In the genomic region with DNA sequence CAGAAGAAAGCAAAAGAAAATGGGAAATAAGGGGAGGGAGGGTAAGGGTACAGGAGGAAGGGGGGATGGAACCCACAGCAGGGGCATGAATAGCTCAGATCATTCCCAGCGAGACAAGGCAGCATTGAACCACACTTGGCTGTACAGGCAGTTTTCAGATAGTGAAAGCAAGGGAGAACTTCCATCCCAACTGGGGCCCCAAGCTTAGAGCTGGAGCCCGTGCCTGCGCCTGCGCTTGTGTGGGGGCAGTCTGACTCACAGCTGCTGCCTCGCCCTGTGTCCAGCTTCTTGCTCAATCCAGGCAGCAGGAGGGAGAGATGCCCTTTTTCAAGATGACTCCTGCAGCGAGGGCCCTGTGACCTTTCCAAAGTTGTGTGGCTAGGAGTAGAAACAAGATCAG, we compare ENCODE assay signal across 8 mouse cellular contexts.
A peak's percentile ranks its signal among the peaks of the same experiment; 100 is the strongest.
DNase-seq lines count a peak whose midpoint lies in the region; ATAC-seq lines count a peak whose summit lies in the region.

No protein-coding gene starts in this region.

- H3K4me1 ChIP-seq in hindbrain, embryonic 16.5 days (ENCODE audit: control insufficient read depth, insufficient read depth, low read depth, low read length) = no peaks in the 10 kb centered on the region
- H3K4me1 ChIP-seq in hindbrain, embryonic 14.5 days (replicated peaks; ENCODE audit: control insufficient read depth, insufficient read depth, low read length) = no peaks in the 10 kb centered on the region; the same call in 1 of the 2 replicates
- no peaks in the 10 kb centered on the region for H3K4me1 ChIP-seq in intestine, embryonic 15.5 days (replicated peaks)

- ATAC-seq in hindbrain, embryonic 16.5 days = peak; percentile 61
- ATAC-seq in hindbrain, embryonic 14.5 days (ENCODE audit: low FRiP score) = no peak
- ATAC-seq in intestine, embryonic 15.5 days = peak; percentile 82

- no peaks in the 10 kb centered on the region for H3K36me3 ChIP-seq in hindbrain, embryonic 16.5 days (ENCODE audit: control insufficient read depth, insufficient read depth, low read length)
- H3K36me3 ChIP-seq in hindbrain, embryonic 14.5 days (replicated peaks; ENCODE audit: control insufficient read depth, insufficient read depth) = no peaks in the 10 kb centered on the region
- no peaks in the 10 kb centered on the region for H3K36me3 ChIP-seq in intestine, embryonic 15.5 days

- H3K27me3 ChIP-seq in hindbrain, embryonic 16.5 days (replicated peaks; ENCODE audit: control insufficient read depth, insufficient read depth, low read length) = no peaks in the 10 kb centered on the region
- no peaks in the 10 kb centered on the region for H3K27me3 ChIP-seq in hindbrain, embryonic 14.5 days (ENCODE audit: control insufficient read depth, insufficient read depth, low read length)
- no peaks in the 10 kb centered on the region for H3K27me3 ChIP-seq in intestine, embryonic 15.5 days (replicated peaks)

- no peak overlapping the region for H3K9ac ChIP-seq in hindbrain, embryonic 16.5 days (ENCODE audit: low read depth, low read length)
- no peak overlapping the region for H3K9ac ChIP-seq in hindbrain, embryonic 14.5 days
- no peak overlapping the region for H3K9ac ChIP-seq in intestine, embryonic 15.5 days

- 34% methylated on average over 6 of the region's 6 CpGs for WGBS in hindbrain, embryonic 16.5 days
- 28% methylated on average over 6 of the region's 6 CpGs for WGBS in hindbrain, embryonic 14.5 days
- whole genome bisulfite sequencing in intestine, embryonic 15.5 days = 32% methylated on average over 6 of the region's 6 CpGs

- no peak overlapping the region for H3K4me3 ChIP-seq in hindbrain, embryonic 16.5 days (ENCODE audit: low read length)
- H3K4me3 ChIP-seq in hindbrain, embryonic 14.5 days (replicated peaks; ENCODE audit: low read length) = no peak overlapping the region
- no peak overlapping the region for H3K4me3 ChIP-seq in intestine, embryonic 15.5 days (replicated peaks)

- DNase-seq in hindbrain, embryonic 14.5 days (ENCODE audit: low spot score) = no peak
- peak; percentile 80 for DNase-seq in adrenal gland, postnatal 10 days
- peak; percentile 37 to 42 for DNase-seq in frontal cortex, postnatal 36 days (ENCODE audit: low spot score in 2 of 2)
- peak; percentile 40 for DNase-seq in lung, postnatal 36 days
- peak; percentile 38 for DNase-seq in urinary bladder, adult 2 months (ENCODE audit: low spot score)
- no peak for DNase-seq in c-Kit-positive CD71-positive TER-119-positive erythroid progenitor cells, embryonic 14.5 days (ENCODE audit: low spot score)

- no peak overlapping the region for H3K4me2 ChIP-seq in hindbrain, embryonic 16.5 days (ENCODE audit: low read length)
- H3K4me2 ChIP-seq in hindbrain, embryonic 14.5 days (replicated peaks) = no peak overlapping the region
- no peak overlapping the region for H3K4me2 ChIP-seq in intestine, embryonic 15.5 days (replicated peaks)

- H3K27ac ChIP-seq in hindbrain, embryonic 16.5 days (ENCODE audit: low read depth, low read length) = no peak overlapping the region
- H3K27ac ChIP-seq in hindbrain, embryonic 14.5 days = no peak overlapping the region
- H3K27ac ChIP-seq in intestine, embryonic 15.5 days = no peak overlapping the region

- no peaks in the 10 kb centered on the region for H3K9me3 ChIP-seq in hindbrain, embryonic 16.5 days (ENCODE audit: control insufficient read depth, low read length)
- no peaks in the 10 kb centered on the region for H3K9me3 ChIP-seq in hindbrain, embryonic 14.5 days (ENCODE audit: control insufficient read depth, low read length)
- no peaks in the 10 kb centered on the region for H3K9me3 ChIP-seq in intestine, embryonic 15.5 days

Comparison
In these comparisons a context has a peak if more than half of its experiments do, and no peak if none do; other contexts are left out.
1. DNase-seq: peak in adrenal gland, postnatal 10 days (single experiment), frontal cortex, postnatal 36 days (2 of 2), lung, postnatal 36 days (single experiment) and urinary bladder, adult 2 months (single experiment); none in hindbrain, embryonic 14.5 days (single experiment) and c-Kit-positive CD71-positive TER-119-positive erythroid progenitor cells, embryonic 14.5 days (single experiment).